Mouse (Mus musculus) B cell, adult 2 months (primary cell): ENCODE data around the gene Zfyve21.
A peak's percentile ranks its signal among the peaks of the same experiment; 100 is the strongest.

Experiments used
- DNase-seq, 2 experiments: peaks; one replicate each; pipeline ENCODE4 v3.0.0; 2022

The Zfyve21 gene

DNA sequence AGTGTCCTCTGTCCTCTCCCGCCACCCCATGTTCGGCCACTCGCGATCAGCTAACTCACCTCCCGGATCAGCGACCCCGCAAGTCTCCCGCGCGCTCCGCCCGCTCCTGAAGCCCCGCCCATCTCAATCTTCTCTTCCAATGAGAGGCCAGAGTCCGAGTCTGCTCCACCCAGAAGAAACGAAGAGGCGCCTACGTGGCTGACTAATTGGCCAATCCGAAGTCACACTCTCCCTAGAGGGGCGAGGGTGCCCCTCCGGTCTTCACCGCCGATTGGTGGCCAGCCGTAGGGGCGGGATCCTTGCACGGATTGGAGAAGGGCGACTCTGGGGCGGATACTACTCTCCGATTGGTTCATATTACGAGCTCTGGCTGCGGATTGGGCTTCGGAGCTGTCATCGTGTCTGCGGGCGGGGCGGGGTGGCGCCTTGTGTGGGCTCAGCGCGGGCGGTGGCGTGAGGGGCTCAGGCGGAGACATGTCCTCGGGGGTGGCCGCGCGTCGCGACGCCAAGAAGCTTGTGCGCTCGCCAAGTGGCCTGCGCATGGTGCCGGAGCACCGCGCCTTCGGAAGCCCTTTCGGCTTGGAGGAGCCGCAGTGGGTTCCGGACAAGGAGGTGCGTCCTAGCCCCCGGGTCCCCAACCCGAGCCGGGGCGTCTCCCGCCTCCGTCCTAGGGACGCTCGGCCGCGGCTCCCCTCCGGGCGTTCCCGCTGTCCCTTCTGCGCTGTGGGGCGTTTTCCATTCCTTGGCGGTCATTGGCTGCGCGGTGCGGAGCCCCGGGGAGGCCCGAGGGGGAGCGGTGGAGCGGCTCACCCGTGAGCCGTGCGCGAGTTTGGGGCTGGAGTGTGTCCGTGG lies at the start of gene Zfyve21, which contains the start of gene Xrcc3:
Gene Zfyve21, plus strand, starts transcription at position 405 of the 852 bp plus-strand sequence.
Gene Xrcc3, minus strand, starts transcription at position 108 of the 852 bp plus-strand sequence.
- DNase-seq = peak; percentile 94 to 96

DNA sequence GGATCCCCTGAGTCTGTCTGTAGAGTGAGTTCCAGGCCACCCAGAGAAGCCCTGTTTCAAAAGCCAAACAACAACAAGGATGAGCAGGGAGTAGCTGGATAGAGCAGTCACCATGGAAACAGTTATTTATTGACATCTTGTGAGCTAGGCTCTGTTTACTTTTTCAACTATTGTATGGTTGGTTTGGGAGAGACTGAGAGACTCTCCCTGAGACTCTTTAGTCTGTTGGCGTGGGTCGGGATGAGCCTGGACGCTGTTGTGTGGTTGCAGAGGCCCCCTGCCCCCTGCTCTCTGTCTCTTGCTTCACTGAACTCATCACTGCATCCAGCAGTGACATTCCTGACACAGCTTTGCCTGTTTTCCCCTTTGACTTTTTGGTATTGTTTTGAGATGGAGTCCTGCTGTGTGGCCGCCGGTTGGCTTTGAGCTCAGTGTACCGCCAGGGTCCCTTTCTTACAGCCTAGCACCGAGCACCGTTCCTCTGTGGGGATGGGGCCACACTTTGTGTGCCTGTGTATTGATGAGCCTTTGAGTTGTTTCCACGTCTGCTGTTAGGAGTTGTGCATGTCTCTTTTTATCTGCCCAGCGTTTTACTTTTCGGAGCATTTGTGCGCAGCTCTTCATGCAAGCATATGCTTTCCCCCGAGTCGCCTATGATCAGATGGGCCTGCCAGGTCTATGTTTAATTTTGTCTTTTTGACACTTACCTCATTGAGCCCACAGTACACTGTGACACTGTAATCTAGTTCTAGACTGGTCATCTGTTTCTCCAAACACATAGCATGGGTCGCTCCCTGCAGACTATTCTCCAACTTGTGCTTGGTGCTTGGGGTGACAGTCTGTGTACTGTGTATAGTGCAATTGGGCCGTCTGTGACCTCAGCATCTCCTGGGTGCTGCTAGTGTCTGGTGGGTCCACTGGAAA lies 47.4 kb upstream of the Zfyve21 start:
- DNase-seq = no peak

DNA sequence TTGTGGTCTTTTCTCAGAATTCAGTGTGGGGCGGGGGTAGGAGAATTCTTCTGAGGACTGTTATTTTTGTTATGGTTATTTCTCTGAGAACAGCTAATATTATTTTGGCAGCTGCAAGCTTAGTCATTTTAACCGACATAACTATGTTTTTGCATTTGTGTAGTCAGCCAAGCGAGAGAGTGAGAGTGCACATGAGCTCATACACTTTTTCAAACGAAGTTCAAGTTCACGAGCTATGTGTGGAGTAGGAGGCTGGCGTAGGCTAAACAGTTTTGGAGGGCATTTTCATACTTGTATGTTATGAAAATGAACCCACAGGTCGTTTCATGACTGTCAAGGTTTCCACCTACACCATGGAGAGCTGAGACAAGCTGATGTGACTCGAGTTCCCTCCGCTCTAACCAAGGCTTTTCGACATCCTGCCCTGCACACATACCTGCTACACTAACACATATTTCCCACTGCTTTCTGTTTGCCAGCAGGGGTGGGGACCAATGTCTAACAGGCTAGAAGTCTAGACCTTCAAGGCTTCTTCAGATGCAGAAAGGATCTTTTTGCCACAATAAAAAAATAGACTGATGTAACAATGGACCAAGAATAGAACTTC lies 45.5 kb upstream of the Zfyve21 start:
- DNase-seq = no peak

DNA sequence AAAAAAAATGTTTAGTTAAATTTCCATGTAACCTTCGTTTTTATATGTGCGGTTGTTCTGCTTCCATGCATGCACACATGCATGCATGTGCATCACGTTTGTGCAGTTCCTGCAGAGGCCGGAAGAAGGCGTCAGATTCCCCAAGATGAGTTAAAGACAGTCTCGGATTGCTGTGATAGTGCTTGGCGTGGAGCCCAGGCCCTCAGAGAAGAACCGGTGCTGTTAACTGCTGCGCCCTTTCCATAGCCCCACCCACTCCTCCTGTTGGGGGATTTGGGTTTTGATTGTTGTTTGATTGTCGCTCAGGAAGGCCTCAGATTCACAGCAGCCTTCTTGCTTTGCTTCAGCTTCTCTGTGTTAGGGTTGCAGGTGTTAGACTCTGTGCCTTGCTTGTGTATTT lies 44.7 kb upstream of the Zfyve21 start:
- no peak for DNase-seq

DNA sequence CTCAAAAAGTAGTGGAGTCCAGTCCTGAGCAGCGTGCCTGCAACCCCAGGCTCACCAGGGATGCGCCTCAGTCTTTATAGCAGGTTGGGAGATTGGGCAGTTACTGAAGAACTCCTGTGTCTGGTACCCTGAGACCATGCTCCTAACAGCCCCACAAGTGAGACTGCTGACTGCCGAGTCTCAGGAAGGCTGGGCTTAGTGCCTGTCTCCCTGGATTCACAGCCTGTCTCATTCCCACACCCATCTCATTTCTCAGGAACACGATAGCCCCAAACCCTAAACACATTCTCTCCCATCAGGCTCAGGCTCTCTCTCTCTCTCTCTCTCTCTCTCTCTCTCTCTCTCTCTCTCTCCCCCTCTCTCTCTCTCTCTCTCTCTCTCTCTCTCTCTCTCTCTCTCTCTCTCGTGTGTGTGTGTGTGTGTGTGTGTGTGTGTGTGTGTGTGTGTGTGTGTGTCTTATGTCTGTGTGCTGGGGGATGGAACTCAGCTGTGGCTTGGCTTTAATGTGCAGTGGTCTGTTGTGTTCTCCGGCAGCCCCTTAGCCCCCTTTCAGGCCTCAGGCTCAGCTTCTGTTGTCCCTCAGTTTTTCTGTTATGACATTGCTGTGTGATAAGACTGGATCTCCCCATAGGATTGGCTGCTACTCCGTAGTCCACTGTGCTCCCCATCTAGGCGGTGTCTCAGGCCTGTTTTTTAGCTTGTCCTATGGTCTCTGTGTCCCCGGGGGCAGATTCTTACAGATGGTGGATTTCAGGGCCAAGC lies 44.0 kb upstream of the Zfyve21 start:
- DNase-seq = no peak

DNA sequence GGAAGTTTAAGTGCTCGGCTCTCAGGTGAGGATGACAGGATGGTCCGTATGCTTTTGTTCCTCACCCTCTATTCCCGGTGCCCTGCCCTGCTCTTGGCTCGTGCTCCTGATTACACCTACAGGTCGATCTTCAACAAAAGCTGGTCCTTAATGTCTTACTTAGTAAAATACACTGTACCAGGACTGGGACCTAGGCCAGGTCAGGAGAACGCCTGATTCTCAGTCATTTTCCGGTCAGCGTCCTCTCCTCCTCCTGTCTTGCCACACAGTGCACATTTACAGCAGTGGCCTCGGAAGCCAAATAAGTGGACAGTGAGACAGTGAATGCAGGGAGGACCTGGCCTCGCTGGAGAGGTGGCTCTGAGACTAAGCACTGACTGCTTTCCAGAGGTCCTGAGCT lies 43.3 kb upstream of the Zfyve21 start:
- DNase-seq = no peak

DNA sequence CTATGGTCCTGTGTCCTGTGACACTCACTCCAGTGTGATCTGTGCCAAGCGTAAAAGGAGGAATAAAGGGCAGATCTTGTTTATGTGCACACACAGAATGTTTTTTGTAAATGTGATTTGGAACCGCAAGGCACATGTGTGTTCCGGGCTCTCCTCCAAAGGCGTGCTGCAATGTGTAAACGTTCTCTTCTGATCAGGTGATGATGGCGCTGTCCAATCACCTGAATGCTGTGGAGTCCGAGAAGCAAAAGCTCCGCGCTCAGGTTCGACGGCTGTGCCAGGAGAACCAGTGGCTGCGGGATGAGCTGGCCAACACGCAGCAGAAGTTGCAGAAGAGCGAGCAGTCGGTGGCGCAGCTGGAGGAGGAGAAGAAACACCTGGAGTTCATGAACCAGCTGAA lies 39.8 kb upstream of the Zfyve21 start:
- no peak for DNase-seq

DNA sequence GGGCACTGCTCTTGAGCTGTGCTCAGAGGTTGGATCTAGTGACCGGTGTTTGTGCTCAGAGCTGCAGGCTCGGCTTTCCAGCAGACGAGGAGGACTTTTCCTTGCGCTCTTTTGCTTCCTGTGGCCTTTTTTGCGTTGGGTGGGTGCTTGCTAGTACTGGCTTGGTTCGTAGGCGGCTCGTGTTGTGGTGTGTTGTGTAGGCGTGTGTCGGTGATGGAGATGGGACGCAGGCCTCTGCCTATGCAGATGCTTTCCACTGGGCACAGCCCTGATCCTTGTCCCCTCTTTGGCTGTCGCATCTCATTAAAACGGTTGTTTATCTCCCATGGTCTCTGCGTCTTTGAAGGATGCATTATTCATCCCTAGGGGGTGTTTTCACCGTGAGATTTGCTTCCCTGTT lies 39.1 kb upstream of the Zfyve21 start:
- no peak for DNase-seq

DNA sequence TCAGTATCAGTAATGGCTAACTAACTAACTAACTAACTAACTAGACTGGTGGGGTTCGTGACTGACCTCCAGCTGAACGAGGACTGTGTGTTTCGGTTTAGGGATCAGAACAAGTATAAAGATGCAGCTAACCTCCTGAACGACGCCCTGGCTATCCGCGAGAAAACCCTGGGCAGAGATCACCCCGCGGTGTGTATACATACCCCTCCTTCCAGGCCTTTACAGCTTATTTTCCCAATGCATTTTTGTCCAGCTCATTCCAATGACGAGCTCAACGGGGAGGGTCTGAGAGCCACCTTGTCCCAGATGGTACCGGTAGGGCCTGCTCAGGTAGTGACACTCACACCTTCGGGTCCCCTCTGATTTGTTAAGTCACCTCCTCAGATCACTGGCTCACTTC lies 36.1 kb upstream of the Zfyve21 start:
- no peak for DNase-seq

DNA sequence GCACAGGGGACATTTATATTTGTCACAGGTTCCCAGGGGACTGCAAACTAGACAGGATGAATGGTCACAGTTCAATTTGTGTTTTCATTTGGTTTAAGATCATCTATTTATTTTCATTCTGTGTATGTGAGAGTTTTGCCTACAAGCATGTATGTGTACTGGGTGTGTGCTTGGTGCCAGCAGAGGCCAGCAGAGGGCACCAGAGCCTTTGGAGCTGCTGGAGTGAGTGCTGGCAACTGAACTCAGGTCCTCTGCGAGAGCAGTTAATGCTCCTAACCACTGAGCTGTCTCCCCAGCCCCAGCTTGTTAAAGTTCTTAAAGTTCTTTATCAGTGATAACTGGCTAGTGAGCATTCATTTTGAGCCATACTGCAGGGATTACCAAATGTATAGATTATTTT lies 34.4 kb upstream of the Zfyve21 start:
- DNase-seq = no peak

DNA sequence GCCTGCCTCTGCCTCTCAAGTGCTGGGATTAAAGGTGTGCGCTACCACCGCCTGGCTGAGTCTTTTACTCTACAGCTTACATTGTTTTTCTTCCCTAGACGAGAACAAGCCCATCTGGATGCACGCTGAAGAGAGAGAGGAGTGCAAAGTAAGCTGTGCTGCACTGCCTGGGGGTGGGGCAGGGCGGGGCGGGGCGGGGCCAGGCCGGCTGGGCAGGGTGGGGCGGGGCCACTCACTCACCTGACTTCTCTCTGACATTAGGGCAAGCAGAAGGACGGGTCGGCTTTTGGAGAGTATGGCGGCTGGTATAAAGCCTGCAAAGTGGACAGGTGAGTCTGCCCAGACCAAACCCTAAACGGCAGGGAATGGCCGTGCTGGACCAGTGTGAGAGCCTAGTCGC lies 28.8 kb upstream of the Zfyve21 start:
- no peak for DNase-seq

DNA sequence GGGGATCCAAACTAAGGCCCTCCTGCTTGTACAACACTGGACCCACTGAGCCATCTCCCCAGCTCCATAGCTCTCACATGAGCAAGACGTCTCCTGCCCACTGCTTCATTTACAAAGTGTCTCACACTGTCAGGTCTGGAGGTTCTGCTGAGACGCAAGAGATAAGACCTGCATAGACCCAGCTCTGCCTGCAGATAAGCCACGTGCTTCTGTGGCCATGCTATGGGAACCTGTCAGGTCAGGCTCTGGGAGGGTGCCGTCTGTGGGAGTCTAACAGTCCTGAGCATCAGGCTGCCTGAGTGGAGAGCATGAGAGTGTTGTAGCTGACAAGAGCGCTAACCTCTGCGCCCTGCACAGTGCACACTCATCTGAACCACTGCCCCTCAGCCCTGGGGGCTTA lies 27.0 kb upstream of the Zfyve21 start:
- no peak for DNase-seq

DNA sequence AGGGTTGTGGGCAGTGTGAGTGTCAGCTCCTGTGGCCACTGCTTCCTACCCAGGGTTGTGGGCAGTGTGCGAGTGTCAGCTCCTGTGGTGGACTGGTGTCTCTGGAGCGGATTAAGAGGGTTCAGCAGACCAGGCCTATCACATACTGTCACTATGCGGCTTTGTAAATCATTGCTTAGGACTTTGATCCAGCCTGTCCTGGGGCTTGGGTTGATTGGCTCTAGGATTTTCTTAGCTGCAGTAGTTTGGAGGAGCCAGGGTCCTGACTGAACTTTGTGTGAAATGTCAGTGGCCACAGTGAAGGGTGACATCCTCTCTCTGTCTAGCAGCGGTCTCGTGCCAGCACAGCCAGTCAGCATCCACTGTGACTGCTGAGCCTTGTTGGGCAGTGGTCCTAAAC lies 23.9 kb upstream of the Zfyve21 start:
- DNase-seq = no peak

DNA sequence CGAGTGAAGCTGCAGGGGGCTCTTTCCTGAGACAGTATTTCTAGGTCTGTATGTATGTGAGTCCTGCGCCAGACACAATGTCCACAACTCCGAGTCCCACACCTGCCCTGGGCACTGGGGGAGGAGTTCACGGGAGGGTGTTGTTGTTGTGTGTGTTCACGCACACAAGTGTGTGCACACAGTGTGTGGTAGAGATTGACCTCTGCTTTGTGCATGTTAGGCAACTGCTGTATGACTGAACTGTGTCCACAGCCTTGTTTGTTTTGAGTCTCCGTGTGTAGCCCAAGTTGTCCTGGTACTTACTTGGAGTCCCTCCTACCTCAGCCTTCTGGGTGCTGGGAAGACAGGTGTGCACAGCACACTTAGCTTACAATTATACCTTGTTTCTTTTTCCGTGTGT lies 23.3 kb upstream of the Zfyve21 start:
- DNase-seq = no peak

DNA sequence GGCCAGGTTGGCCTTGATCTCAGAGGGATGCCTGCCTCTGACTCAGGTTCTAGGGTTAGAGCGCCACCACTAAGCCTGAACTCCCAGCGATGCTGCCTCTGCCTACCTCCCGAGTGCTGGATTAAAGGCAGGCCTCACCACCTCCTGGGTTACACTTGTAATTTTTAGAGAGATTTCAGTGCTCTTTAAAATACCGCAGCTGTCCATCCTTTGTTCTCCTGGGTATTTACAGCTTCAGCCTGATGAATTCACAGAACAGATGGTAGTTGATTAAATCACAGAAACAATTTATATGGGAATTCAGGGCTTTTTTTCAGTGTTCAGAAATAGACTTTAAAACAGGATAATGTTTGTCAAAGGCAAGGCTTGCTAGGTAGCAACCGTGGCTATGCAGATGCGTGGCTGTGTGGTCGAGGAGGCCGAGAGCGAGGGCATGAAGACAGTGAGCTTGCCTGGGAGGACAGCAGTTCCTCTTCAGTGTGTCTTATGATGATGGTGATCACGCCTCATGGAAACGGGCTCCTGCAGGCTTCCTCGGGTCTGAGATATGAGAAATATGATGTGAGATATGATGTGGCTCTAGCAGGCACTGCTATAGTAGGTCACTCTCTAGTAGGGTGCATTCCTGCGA lies 22.4 kb upstream of the Zfyve21 start:
- DNase-seq = no peak

DNA sequence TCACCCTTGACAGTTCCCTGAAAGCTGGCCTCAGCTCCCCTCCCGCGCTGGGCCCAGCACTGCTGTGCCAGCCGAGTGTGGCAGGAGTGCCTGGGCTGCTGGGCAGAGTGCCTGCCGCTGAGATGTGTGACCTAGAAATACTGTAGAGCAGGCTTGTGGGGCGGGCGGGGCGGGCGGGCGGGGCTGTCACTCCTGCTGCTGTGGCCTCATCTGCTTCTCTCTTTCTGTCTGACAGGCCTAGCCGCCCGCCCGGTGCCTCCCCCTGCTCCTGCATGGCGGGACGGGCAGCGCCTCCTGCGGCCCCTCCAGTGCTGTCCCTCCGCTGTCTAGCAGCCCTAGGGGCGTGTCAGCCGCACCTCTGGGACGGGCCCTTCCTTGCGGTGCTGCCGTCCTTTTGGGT lies 19.9 kb upstream of the Zfyve21 start:
- peak in 1 of 2 experiments; percentile 14 for DNase-seq

DNA sequence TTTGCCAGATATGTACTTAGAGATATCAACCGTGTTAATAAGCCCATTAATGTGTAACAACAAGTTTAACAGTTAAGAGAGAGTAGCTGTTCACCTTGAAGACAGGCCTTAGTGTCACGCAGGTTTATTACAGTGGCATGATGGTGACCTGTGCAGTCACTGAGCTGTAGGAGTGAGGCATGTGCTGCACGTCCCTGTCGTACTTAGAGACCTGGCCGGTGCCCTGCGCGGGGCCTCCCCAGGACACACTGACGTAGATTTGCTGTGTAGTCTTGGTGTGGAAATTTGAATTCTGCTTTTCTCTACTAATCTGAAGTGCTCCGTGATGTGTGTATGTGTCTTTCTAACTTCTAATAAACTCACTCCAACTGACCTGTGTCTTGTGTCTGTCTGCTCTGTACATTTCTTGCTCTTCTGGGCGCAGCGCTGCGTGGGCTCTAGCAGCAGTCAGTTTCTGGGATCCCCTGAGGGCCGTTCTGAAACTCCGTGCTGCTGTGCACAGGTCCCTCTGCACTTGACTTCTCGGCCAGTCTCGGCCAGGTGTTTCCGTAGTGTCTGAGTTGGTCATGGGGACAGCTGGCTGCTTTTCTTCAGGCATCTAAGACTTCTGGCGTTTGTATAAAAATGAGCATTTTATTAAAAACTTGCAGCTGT lies 19.3 kb upstream of the Zfyve21 start:
- DNase-seq = no peak

DNA sequence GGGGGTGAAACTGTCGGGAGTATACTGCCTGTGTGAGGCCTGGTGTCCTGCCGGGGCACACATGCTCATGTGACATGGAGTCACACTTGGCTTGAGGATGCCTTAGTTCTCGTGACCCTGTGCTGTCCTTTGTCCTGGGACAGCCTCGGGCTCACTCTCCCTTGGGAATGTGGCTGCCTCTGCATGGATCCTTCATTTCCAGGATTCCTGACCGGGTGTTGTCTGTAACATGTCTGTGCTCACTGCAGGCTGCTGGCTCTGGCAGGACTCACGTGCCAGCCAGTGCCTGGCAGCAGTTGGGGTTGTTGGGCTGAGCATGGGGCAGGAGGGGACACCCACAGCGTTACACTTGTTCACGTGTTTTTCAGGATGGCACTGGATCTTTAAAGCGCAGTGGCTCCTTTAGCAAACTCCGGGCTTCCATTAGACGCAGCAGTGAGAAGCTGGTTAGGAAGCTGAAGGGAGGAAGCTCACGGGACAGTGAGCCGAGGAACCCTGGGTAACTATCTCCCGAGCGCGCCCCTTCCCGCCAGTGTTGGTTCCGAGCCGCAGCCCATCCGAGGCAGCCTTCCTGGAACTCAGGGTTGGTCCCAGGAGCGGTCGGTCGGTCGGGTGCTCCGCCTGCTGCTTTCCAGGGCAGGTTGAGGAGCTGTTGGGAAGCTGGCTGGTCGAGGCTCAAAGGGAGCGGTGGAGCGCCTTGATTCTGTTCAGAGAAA lies 18.6 kb upstream of the Zfyve21 start:
- DNase-seq = no peak

DNA sequence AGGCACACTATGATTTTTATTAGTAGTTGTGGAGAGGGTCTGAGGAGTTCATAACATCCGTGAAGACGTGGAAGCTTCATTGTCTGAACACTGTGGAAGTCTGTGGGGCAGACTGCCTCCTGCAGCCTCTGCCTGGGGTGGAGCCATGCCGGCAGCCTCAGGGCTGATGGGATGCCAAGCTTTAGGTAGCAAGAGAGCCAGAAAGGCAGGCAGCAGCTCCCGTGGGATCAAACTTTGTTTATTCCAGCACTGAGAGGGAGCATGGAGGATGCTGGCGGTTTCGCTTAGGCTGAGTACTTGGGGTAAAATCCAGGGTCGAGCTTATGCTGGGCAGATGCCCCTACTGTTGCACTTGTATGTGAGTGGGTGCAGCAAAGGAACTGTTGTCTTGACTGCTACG lies 16.7 kb upstream of the Zfyve21 start:
- DNase-seq = no peak

DNA sequence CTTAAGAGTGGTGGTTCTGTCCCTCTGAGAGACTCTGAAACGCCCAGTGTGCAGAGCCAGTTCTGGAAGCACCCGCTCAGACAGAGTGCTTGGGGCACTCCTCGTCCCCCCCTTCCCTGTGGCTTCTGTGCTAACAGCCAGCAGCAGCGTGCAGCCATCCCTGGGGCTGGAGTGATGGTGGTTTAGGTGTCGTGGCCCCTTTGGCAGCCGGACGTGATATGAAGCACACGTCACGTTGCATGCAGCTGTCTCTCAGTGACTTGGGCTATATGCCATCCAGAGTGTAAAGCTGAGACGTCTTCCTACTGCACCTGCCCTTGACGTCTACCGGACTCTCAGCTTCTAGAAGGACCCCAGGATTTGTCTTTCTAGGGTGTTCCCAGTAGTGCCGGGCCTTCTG lies 15.5 kb upstream of the Zfyve21 start:
- no peak for DNase-seq
